In genomic region chr5:24452691-24453233, GRCm38 (mm10) we compare ENCODE assay signal across 8 mouse cellular contexts. TPM values are rescaled to one million over a fixed set of nuclear protein-coding genes. Genes with fewer than 3 reads are reported as not detected.
A peak's percentile ranks its signal among the peaks of the same experiment; 100 is the strongest.
DNase-seq lines count a peak whose midpoint lies in the region; ATAC-seq and TF ChIP-seq lines count a peak whose summit lies in the region.

No protein-coding gene starts in this region.

- H3K27ac ChIP-seq in embryonic fibroblast, embryonic 13.5 days (ENCODE audit: insufficient read depth, low read length): peak overlapping the region; percentile 1; the same call in 1 of the 2 replicates
- peak overlapping the region; percentile 95 for H3K27ac ChIP-seq in hindbrain, embryonic 12.5 days
- peak overlapping the region; percentile 78 for H3K27ac ChIP-seq in lung, embryonic 14.5 days (ENCODE audit: low read depth)

- no peak for TF ChIP-seq CTCF in embryonic fibroblast, embryonic 13.5 days (IDR thresholded peaks at IDR 0.05; ENCODE audit: borderline replicate concordance, insufficient read depth, low read length)
- no peak for TF ChIP-seq CTCF in lung, embryonic 14.5 days (IDR thresholded peaks at IDR 0.05; ENCODE audit: low read depth)

- peaks cover 11% of the 10 kb centered on the region for H3K4me1 ChIP-seq in embryonic fibroblast, embryonic 13.5 days (ENCODE audit: control insufficient read depth, insufficient read depth, low read length)
- H3K4me1 ChIP-seq in hindbrain, embryonic 12.5 days: peaks cover 47% of the 10 kb centered on the region
- peaks cover 25% of the 10 kb centered on the region for H3K4me1 ChIP-seq in lung, embryonic 14.5 days (ENCODE audit: insufficient read depth)

- no peak for TF ChIP-seq POLR2A in embryonic fibroblast, embryonic 13.5 days (IDR thresholded peaks at IDR 0.05; ENCODE audit: low read depth, low read length)

- 0 out of 2 replicates have a peak, but pooled peaks cover 3% of the 10 kb centered on the region for H3K27me3 ChIP-seq in hindbrain, embryonic 12.5 days
- no peaks in the 10 kb centered on the region for H3K27me3 ChIP-seq in lung, embryonic 14.5 days (ENCODE audit: insufficient read depth, low read length)

- peaks cover 5% of the 10 kb centered on the region for H3K36me3 ChIP-seq in hindbrain, embryonic 12.5 days
- no peaks in the 10 kb centered on the region for H3K36me3 ChIP-seq in lung, embryonic 14.5 days (ENCODE audit: insufficient read depth)

- ATAC-seq in hindbrain, embryonic 12.5 days (ENCODE audit: low FRiP score): peak; percentile 9
- ATAC-seq in lung, embryonic 14.5 days (ENCODE audit: insufficient read depth): no peak

- H3K4me3 ChIP-seq in embryonic fibroblast, embryonic 13.5 days (ENCODE audit: insufficient read depth, low read length): peak overlapping the region; percentile 62
- peak overlapping the region; percentile 95 for H3K4me3 ChIP-seq in hindbrain, embryonic 12.5 days
- H3K4me3 ChIP-seq in lung, embryonic 14.5 days (ENCODE audit: low read depth, low read length): peak overlapping the region; percentile 80

- under 1% methylated on average over 29 of the region's 29 CpGs for WGBS in hindbrain, embryonic 12.5 days
- WGBS in lung, embryonic 14.5 days: under 1% methylated on average over 29 of the region's 29 CpGs

- no peaks in the 10 kb centered on the region for H3K9me3 ChIP-seq in hindbrain, embryonic 12.5 days (replicated peaks)
- H3K9me3 ChIP-seq in lung, embryonic 14.5 days (ENCODE audit: low read depth, low read length): no peaks in the 10 kb centered on the region

- peak overlapping the region; percentile 99 for H3K9ac ChIP-seq in hindbrain, embryonic 12.5 days
- H3K9ac ChIP-seq in lung, embryonic 14.5 days: peak overlapping the region; percentile 89

- peak overlapping the region; percentile 93 for H3K4me2 ChIP-seq in hindbrain, embryonic 12.5 days (replicated peaks)
- peak overlapping the region; percentile 96 for H3K4me2 ChIP-seq in lung, embryonic 14.5 days

- DNase-seq in right cerebral cortex, adult 18-20 months: peak; percentile 51
- no peak for DNase-seq in right cerebral cortex, postnatal 14 days
- peak; percentile 46 for DNase-seq in adrenal gland, postnatal 10 days
- peak; percentile 44 for DNase-seq in lung, embryonic 14.5 days
- peak; percentile 62 for DNase-seq in retina, postnatal 1 day
- DNase-seq in right cerebral cortex, postnatal 4 days: no peak

RNA-seq across cellular contexts. Expression of gene Agap3, which starts 0.8 kb away (rescaled TPM):
- total RNA-seq in adrenal gland, postnatal 10 days (2021): 10 to 100 TPM; 67.6 to 72.2 TPM
- 31.2 and 38.7 TPM in 2 replicates for polyA plus RNA-seq in embryonic fibroblast, embryonic 13.5 days (2011; ENCODE audit: insufficient read length, low read depth, missing spikeins)
- polyA plus RNA-seq in hindbrain, embryonic 12.5 days (2016; fragmentation: Nextera tagmentation; extraction: Ambion mirVana): 83.7 and 86.2 TPM in 2 replicates
- 41.7 and 46.5 TPM in 2 replicates for polyA plus RNA-seq in lung, embryonic 14.5 days (2014; fragmentation: Nextera tagmentation; extraction: Ambion mirVana)

RNA-seq across cellular contexts. Expression of gene Tmub1, which starts 5.1 kb away (rescaled TPM):
- total RNA-seq in adrenal gland, postnatal 10 days (2021): 10 to 100 TPM in 1 of 2 experiments, 1 to 10 TPM in 1; 9.1 to 10.5 TPM
- 5.9 and 9.8 TPM in 2 replicates for polyA plus RNA-seq in embryonic fibroblast, embryonic 13.5 days (2011; ENCODE audit: insufficient read length, low read depth, missing spikeins)
- polyA plus RNA-seq in hindbrain, embryonic 12.5 days (2016; fragmentation: Nextera tagmentation; extraction: Ambion mirVana): 32.6 and 36.7 TPM in 2 replicates
- polyA plus RNA-seq in lung, embryonic 14.5 days (2014; fragmentation: Nextera tagmentation; extraction: Ambion mirVana): 14.2 and 15.7 TPM in 2 replicates

RNA-seq across cellular contexts. Expression of gene Fastk, which starts 7.7 kb away (rescaled TPM):
- 100 to 1,000 TPM; 129 to 172 TPM for total RNA-seq in adrenal gland, postnatal 10 days (2021)
- 63.3 and 91.1 TPM in 2 replicates for polyA plus RNA-seq in embryonic fibroblast, embryonic 13.5 days (2011; ENCODE audit: insufficient read length, low read depth, missing spikeins)
- polyA plus RNA-seq in hindbrain, embryonic 12.5 days (2016; fragmentation: Nextera tagmentation; extraction: Ambion mirVana): 109 and 113 TPM in 2 replicates
- 91.5 and 93.1 TPM in 2 replicates for polyA plus RNA-seq in lung, embryonic 14.5 days (2014; fragmentation: Nextera tagmentation; extraction: Ambion mirVana)

RNA-seq across cellular contexts. Expression of gene Slc4a2, which starts 29.1 kb away (rescaled TPM):
- total RNA-seq in adrenal gland, postnatal 10 days (2021): 10 to 100 TPM; 58.7 to 60.9 TPM
- polyA plus RNA-seq in embryonic fibroblast, embryonic 13.5 days (2011; ENCODE audit: insufficient read length, low read depth, missing spikeins): 59.0 and 69.3 TPM in 2 replicates
- polyA plus RNA-seq in hindbrain, embryonic 12.5 days (2016; fragmentation: Nextera tagmentation; extraction: Ambion mirVana): 38.1 and 39.9 TPM in 2 replicates
- polyA plus RNA-seq in lung, embryonic 14.5 days (2014; fragmentation: Nextera tagmentation; extraction: Ambion mirVana): 29.9 and 35.5 TPM in 2 replicates

RNA-seq across cellular contexts. Expression of gene Cdk5, which starts 29.4 kb away (rescaled TPM):
- total RNA-seq in adrenal gland, postnatal 10 days (2021): 10 to 100 TPM; 37.9 to 41.3 TPM
- 70.7 and 76.7 TPM in 2 replicates for polyA plus RNA-seq in embryonic fibroblast, embryonic 13.5 days (2011; ENCODE audit: insufficient read length, low read depth, missing spikeins)
- polyA plus RNA-seq in hindbrain, embryonic 12.5 days (2016; fragmentation: Nextera tagmentation; extraction: Ambion mirVana): 61.0 and 63.8 TPM in 2 replicates
- polyA plus RNA-seq in lung, embryonic 14.5 days (2014; fragmentation: Nextera tagmentation; extraction: Ambion mirVana): 33.6 and 35.5 TPM in 2 replicates

Comparison
In these comparisons a context has a peak if more than half of its experiments do, and no peak if none do; other contexts are left out.
1. DNase-seq: peak in right cerebral cortex, adult 18-20 months (single experiment), adrenal gland, postnatal 10 days (single experiment), lung, embryonic 14.5 days (single experiment) and retina, postnatal 1 day (single experiment); none in right cerebral cortex, postnatal 14 days (single experiment) and right cerebral cortex, postnatal 4 days (single experiment).
2. H3K27ac ChIP-seq: peak in every context shown above with its lines; median percentile 95 in hindbrain, embryonic 12.5 days; 78 in lung, embryonic 14.5 days; 1 in embryonic fibroblast, embryonic 13.5 days.
3. Peak in every context shown above with its lines, with median percentiles within 50 percentile points of each other: H3K4me3 ChIP-seq.